In the genomic region with DNA sequence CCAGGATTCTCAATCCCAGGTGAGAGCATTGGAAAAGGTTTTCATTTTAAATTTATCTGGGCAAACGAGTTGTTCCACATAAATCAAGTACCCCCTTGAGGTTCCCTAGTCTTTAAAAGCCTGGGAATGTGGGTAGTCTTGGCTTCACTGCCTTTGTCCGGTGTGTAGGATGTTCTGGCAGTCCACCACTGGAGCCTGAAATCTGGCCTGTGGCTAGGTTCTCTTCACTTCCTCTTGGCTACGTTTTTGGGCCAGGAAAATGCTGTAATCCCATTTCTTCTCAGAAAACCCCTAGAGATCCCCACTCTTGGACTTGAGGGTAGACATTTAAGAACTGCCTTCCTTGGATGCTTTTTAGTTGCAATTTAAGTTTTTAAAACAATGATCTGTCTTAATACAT, we compare ENCODE assay signal across 14 mouse cellular contexts.
"Had no signal": no experiment of that assay in that cellular context is flagged by ENCODE, and none has a peak within 500 bp of the region (broad histone marks: within the 10 kb centered on the region; RNA-seq: fewer than 3 reads in every experiment).

No protein-coding gene starts in this region.

- DNase-seq: kidney, postnatal 10 days; kidney, postnatal 36 days; layer of hippocampus, postnatal 36 days; left cerebral cortex, postnatal 4 days; liver, embryonic 13.5 days; lung, adult 2 months; lung, postnatal 14 days; lung, postnatal 4 days; midbrain, embryonic 14.5 days; right cerebral cortex, adult 18-20 months; right cerebral cortex, postnatal 14 days; right cerebral cortex, postnatal 4 days; spleen, adult 18-20 months; thymus, postnatal 25 days had no signal
